Mouse (Mus musculus) stomach, postnatal 0 days (tissue): ENCODE data around the gene Rell1. TPM values are rescaled to one million over a fixed set of nuclear protein-coding genes. Genes with fewer than 3 reads are reported as not detected.
"Not testable (repeated sequence)": the region's sequence is repeated elsewhere in the genome, so short reads cannot be mapped to it uniquely, and the experiment has no call there.

ENCODE experiments used
- ATAC-seq: fragments of 200-750 bp; cut with Nextera tagmentation; 2 replicates; pipeline ENCODE4 v1.8.0; 2017; ENCODE audit not compliant: low FRiP score, low TSS enrichment
- DNase-seq: peaks from one replicate; pipeline ENCODE4 v3.0.0-alpha.2; 2016; ENCODE audit warnings: low spot score
- H3K27ac ChIP-seq: fragments of 300-500 bp; sonication (generic); replicated peaks from 2 replicates; pipeline ENCODE4 v1.5.1; 2014; ENCODE audit warnings: mild to moderate bottlenecking, control low read depth
- H3K27me3 ChIP-seq: fragments of 300-500 bp; sonication (generic); 2 replicates; pipeline ENCODE4 v1.6.1; 2014; ENCODE audit warnings: low read length; ENCODE audit not compliant: control insufficient read depth, insufficient read depth
- H3K36me3 ChIP-seq: fragments of 300-500 bp; sonication (generic); 2 replicates; pipeline ENCODE4 v1.6.1; 2014; ENCODE audit warnings: low read length, mixed read lengths; ENCODE audit not compliant: control insufficient read depth, insufficient read depth
- H3K4me1 ChIP-seq: fragments of 300-500 bp; sonication (generic); replicated peaks from 2 replicates; pipeline ENCODE4 v1.6.1; 2014; ENCODE audit warnings: antibody characterized with exemption; ENCODE audit not compliant: control insufficient read depth, insufficient read depth
- H3K4me2 ChIP-seq: fragments of 300-500 bp; sonication (generic); replicated peaks from 2 replicates; pipeline ENCODE4 v1.6.1; 2014; ENCODE audit warnings: low read depth, mild to moderate bottlenecking, control low read depth, moderate library complexity
- H3K4me3 ChIP-seq: fragments of 300-500 bp; sonication (generic); 2 replicates; pipeline ENCODE4 v1.5.1; 2014; ENCODE audit warnings: low read depth, low read length, control low read depth
- H3K9ac ChIP-seq: fragments of 300-500 bp; sonication (generic); 2 replicates; pipeline ENCODE4 v1.6.1; 2014; ENCODE audit warnings: mild to moderate bottlenecking, low read length, control low read depth, mixed read lengths
- H3K9me3 ChIP-seq: fragments of 300-500 bp; sonication (generic); 2 replicates; pipeline ENCODE4 v1.6.1; 2016; ENCODE audit warnings: low read length; ENCODE audit not compliant: control insufficient read depth
- CTCF ChIP-seq: IDR thresholded peaks from 2 replicates; pipeline ENCODE4 v1.5.1; 2016; ENCODE audit warnings: antibody characterized with exemption, low read depth, mild to moderate bottlenecking, moderate library complexity
- EP300 ChIP-seq: optimal IDR thresholded peaks from 2 replicates; pipeline ENCODE3; 2016; ENCODE audit warnings: antibody characterized with exemption
- WGBS: fragments of 180-500 bp; shearing (Covaris S2); extraction: QIAGEN DNeasy Blood & Tissue Kit; methylation state at CpG from one replicate; pipeline ENCODE4 v1.1.7; 2014; 5-methylcytosine and 5-hydroxymethylcytosine counted together
- polyA plus RNA-seq: library from polyadenylated mRNA; unstranded; fragments of >200 nt; fragmentation: Nextera tagmentation; extraction: Ambion mirVana; gene quantifications from 2 replicates; pipeline ENCODE4 v1.2.1, GENCODE M21; 2015

Rell1 gene
- polyA plus RNA-seq, 1 experiment from 2014 or later: 17.4 TPM

GRCm38 (mm10) chr5:63903329-63903728 lies 65.4 kb downstream of the Rell1 start:
- TF ChIP-seq EP300: no peak
- no peak for TF ChIP-seq CTCF
- H3K4me2 ChIP-seq: no peak overlapping the region
- no peaks in the 10 kb centered on the region for H3K9me3 ChIP-seq
- peaks cover 2% of the 10 kb centered on the region; the same call in 1 of the 2 replicates for H3K4me1 ChIP-seq
- ATAC-seq (peak; percentile 87), DNase-seq (peak; percentile 41)
- H3K27me3 ChIP-seq: no peaks in the 10 kb centered on the region
- no peak overlapping the region for H3K9ac ChIP-seq
- WGBS: 60% methylated on average over 3 of the region's 3 CpGs
- H3K36me3 ChIP-seq: no peaks in the 10 kb centered on the region
- H3K4me3 ChIP-seq: no peak overlapping the region
- no peak overlapping the region for H3K27ac ChIP-seq

- 74% methylated on average over 3 of the region's 3 CpGs for WGBS
- no peak for TF ChIP-seq CTCF
- TF ChIP-seq EP300: no peak
- DNase-seq (no peak), ATAC-seq (no peak)
- Histone ChIP-seq H3K4me2 (no peak overlapping the region), H3K36me3 (no peaks in the 10 kb centered on the region), H3K9me3 (no peaks in the 10 kb centered on the region), H3K9ac (no peak overlapping the region), H3K4me1 (no peaks in the 10 kb centered on the region; the same call in 1 of the 2 replicates), H3K27me3 (no peaks in the 10 kb centered on the region), H3K27ac (no peak overlapping the region), H3K4me3 (no peak overlapping the region)
Measured at GRCm38 (mm10) chr5:63897820-63898110, 70.9 kb downstream of the Rell1 start.

- WGBS: 84% methylated on average over 5 of the region's 5 CpGs
- ATAC-seq, DNase-seq, H3K27me3 ChIP-seq, H3K4me3 ChIP-seq, H3K36me3 ChIP-seq, H3K27ac ChIP-seq, H3K4me2 ChIP-seq, H3K9me3 ChIP-seq, H3K4me1 ChIP-seq, H3K9ac ChIP-seq: not testable (repeated sequence)
Measured at GRCm38 (mm10) chr5:63897001-63897819, 71.5 kb downstream of the Rell1 start.

GRCm38 (mm10) chr5:63891912-63892311 lies 76.8 kb downstream of the Rell1 start:
- Histone ChIP-seq H3K27ac (peak overlapping the region; percentile 53; the same call in 1 of the 2 replicates), H3K9ac (no peak overlapping the region)

GRCm38 (mm10) chr5:63891241-63891640 lies 77.5 kb downstream of the Rell1 start:
- Histone ChIP-seq H3K9ac (no peak overlapping the region), H3K27ac (0 out of 2 replicates have a peak overlapping the region, but pooled peaks have one; percentile 18), H3K27me3 (no peaks in the 10 kb centered on the region), H3K4me2 (no peak overlapping the region), H3K9me3 (no peaks in the 10 kb centered on the region), H3K36me3 (no peaks in the 10 kb centered on the region), H3K4me1 (peaks cover 3% of the 10 kb centered on the region; the same call in 1 of the 2 replicates), H3K4me3 (no peak overlapping the region)
- no peak for TF ChIP-seq EP300
- no peak for TF ChIP-seq CTCF
- WGBS: 71% methylated on average over 4 of the region's 4 CpGs
- peak; percentile 57; the same call in 1 of the 2 replicates for ATAC-seq
- no peak for DNase-seq

More at GRCm38 (mm10) chr5:63891912-63892311, 76.8 kb downstream of the Rell1 start:
- ATAC-seq (peak; percentile 76), DNase-seq (peak; percentile 71)
- H3K4me3 ChIP-seq: no peak overlapping the region
- no peak overlapping the region for H3K4me2 ChIP-seq
- no peak for TF ChIP-seq EP300
- TF ChIP-seq CTCF: no peak
- WGBS: 35% methylated on average over 6 of the region's 6 CpGs
- peaks cover 3% of the 10 kb centered on the region; the same call in 1 of the 2 replicates for H3K4me1 ChIP-seq
- no peaks in the 10 kb centered on the region for H3K9me3 ChIP-seq
- no peaks in the 10 kb centered on the region for H3K36me3 ChIP-seq
- H3K27me3 ChIP-seq: no peaks in the 10 kb centered on the region

GRCm38 (mm10) chr5:63887111-63887510 lies 81.6 kb downstream of the Rell1 start:
- TF ChIP-seq EP300 (no peak), CTCF (peak; percentile 29; the same call in 1 of the 2 replicates)
- H3K27me3 ChIP-seq: no peaks in the 10 kb centered on the region
- H3K4me2 ChIP-seq: no peak overlapping the region
- no peak for DNase-seq
- no peak overlapping the region for H3K9ac ChIP-seq
- H3K4me1 ChIP-seq: 0 out of 2 replicates have a peak, but pooled peaks cover under 1% of the 10 kb centered on the region
- H3K9me3 ChIP-seq: no peaks in the 10 kb centered on the region
- no peak overlapping the region for H3K4me3 ChIP-seq
- no peak for ATAC-seq
- H3K27ac ChIP-seq: no peak overlapping the region
- no peaks in the 10 kb centered on the region for H3K36me3 ChIP-seq
- WGBS: 97% methylated on average over 4 of the region's 4 CpGs
